Mouse (Mus musculus) common myeloid progenitor, adult 5-6 weeks (primary cell): ENCODE data around the gene Npcd. TPM values are rescaled to one million over a fixed set of nuclear protein-coding genes. Genes with fewer than 3 reads are reported as not detected.
A peak's percentile ranks its signal among the peaks of the same experiment; 100 is the strongest.

Experiments
- ATAC-seq: replicated peaks from 2 replicates; pipeline ENCODE4 v1.8.0; 2016; ENCODE audit warnings: low read depth, mild to moderate bottlenecking, moderate TSS enrichment, inconsistent platforms; ENCODE audit not compliant: poor library complexity, severe bottlenecking
- total RNA-seq: library from RNA; stranded (forward); fragments of 200-1000, 187-1606 nt; gene quantifications from 2 replicates; pipeline ENCODE4 v1.2.3, GENCODE M21; 2017

Npcd gene
- total RNA-seq, 1 experiment from 2014 or later = not detected

DNA sequence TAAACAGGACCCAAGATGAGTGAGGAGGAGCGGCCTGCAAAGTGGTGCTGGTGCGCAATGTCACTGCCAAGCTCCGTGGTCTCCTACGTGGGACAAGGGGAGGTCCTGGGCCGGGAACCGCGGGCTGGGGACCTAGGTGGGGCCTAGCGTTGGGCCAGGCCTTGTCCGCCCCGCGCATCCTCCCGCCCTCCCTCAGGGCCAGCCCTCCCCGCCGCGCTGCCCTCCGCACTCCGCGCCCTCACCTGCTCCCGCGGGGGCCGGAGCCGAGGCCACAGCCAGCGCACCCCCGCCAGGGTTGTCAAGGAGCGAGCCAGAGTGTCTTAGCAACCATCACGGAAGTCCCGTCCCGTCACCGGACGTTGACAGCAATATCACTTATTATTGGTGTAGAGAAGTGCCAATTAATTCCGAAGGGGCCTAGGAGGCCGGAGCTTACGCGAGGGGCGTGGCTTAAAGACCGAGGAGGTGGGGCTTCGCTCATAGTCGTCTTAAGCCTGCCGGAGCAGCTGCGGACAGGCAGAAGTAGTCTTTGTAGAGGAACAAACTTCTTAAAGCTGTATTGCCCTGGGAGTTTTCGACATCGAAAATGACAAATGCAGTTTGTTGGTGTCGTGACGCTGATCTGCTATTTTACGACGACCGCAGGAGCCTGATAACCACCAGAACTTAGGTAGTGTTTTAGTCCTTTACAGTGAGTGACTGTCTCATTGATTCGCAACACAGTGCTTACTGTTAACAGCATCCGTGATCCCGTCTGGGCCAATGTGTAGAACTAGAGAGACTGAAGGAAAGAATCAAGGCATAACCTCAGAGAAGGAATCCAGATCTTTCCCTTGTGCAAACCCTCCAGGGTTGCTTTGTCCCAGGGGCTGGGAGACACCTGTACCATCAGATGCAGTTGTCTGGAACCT lies 59.7 kb downstream of the Npcd start:
- peak; percentile 97 for ATAC-seq

DNA sequence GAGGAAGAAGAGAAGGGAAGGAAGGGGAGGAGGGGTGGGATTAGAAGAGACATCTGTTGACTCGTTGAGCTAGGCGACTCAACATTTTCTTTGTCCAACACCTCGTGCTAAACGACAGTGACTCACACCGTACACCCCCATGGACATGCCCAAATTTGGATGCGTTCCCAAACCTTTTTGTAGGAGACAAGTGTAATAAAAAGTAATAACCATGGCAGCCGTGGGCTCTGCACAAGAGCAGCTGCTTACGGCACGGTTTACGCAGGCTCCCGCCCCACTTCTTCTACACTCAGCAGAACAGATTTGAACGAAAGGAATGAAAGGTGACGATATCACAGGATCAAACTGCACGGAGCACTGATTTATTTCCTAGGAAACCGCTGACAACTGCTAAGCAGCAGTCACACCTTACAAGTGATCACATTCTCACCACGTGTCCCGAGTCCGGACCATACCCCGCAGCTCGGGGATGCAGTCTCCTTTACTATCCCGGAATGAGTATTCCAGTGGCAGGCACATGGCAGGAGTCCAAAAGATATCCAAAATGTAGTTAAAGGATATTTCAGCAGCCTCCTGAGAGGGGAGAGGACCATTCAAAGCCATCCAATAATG lies 63.3 kb downstream of the Npcd start:
- no peak for ATAC-seq

DNA sequence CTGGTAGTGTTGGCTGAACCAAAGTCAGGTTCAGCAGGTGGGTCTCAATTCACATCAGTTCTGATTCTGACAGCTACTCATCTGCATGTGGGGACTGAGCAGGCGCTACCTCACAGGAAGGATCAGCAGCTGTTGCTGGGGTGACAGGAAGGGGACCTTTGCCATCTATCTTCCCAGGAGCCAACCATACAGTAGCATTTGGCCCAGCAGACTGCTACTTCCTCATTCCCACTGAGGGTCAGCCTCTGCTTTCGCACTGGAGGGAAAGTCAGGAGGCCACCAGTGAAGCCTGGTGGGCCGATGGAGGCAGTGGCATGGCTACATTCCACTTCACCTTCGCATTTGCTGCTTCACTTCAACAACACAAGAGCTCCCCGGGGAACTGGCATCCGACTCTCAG lies 65.7 kb downstream of the Npcd start:
- ATAC-seq = peak; percentile 91

DNA sequence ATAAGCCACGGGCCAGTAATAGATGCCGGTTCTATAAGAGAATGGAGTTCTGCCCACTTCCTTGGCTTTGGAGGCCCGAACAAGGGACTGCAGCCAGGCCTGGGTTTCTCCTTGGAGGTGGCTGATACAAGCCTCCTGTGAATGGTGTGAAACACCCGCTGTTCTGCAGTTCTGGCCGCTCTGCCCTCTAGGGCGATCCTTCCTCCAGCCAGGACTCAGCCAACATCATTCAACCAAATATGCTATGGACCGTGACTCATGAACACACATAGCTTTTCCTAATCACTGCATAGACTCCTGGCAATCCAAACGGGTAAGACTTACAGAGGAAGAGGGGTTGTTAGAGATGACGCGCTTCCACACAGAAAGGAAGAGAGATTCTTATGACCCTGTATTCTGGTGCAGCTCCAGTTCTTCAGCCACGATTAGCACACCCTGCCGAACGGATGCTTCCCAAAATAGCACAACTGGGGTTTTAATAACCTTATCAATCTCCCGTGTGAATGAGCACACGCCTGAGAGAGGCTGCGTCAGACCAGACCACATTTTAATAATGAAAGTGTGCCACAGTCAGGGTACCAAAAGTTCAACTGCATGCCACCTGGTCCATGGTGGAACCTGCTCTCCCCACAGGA lies 66.6 kb downstream of the Npcd start:
- no peak for ATAC-seq

DNA sequence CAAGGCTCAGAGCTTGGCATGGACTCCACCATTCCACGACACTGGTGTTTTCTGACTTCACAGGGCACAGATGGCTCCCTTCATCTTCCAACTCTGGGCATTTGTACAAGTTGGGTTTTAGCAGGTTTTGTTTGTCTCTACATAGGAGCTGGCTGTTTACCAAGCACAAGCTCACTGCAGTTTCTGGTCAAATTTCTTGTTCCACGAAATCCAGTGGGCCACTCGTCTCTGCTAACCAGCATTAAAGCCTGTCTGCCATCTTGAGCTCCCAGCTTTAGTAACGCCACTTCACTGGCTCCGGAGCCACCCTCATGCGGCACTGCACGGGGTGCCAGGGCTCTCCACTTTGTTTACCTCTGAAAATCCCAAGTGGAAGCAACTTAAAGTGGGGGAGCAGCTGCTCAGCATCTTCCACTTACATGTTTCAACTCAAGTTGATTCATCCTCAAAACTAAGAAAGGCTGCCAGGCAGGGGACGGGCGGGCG lies 67.4 kb downstream of the Npcd start:
- no peak for ATAC-seq

DNA sequence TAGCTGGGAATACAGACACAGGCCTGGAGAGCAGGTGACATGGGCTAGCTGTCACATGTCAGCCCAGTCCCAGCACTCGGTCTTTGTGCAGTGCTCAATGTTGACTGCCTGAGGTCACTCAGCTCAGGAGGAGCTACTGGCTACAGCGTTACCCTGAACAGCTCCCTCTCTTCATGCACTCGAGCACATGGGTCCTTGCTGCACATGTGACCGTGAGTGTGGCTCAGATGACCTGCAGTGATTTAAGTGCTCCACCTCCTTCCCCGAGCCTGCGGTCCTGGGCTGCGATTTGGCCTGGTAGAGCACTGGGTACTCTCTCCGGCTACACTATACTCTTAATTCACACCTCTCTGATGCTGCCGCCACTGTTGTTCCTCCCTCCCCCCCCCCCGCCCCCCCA lies 67.9 kb downstream of the Npcd start:
- ATAC-seq = no peak

DNA sequence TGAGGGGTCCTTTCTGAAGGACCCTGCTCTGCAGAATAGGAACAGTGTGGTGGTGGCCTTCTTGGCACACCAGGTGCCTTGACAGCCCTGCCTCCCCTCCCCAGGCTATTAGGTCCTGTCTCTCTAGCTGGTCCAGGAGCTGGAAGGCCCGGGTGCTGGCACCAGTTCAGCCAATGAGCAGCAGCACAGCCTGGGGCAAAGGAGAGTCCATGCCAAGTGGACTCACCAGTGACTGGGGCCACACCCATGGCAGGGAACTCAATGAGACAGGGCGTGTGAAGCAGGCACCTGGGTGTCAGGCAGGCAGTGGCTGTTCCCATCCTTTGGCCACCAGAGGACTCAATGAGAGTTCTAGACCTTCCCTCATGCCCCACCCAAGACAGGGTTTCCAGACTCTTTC lies 68.7 kb downstream of the Npcd start:
- ATAC-seq = no peak

DNA sequence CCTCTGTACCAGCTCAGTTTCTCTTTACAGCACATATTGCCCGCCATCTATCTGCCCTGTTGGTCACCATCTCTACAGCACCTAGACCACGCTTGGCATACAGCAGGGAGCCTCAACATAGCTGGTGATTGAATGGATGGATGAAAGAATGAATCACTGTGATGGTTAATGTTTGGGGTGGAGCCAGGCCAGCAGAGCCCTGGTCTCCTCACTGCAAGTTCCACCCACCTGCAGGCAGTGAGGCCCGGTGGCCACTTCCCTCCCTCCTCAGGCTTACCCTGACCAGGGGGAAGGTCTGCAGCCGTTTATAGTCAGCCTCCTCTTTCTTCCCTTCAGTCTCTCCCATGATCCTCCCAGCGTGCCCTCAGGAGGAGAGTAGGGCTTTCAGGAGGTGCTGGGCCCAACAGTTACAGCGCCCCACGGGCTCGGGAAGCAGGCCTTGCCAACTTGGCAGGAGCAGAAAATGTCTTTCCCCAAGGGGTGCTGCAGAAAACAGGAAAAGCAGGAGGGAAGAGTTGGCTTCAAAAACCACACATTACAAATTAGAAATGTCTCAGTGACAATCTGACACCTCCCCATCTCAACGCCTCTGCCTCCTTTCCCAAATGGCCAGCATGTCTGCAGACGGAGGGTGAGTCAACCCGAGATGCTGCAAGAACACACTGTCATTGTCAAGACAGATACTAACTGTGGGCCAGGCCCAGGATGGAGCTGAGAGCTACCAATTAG lies 69.3 kb downstream of the Npcd start:
- no peak for ATAC-seq

DNA sequence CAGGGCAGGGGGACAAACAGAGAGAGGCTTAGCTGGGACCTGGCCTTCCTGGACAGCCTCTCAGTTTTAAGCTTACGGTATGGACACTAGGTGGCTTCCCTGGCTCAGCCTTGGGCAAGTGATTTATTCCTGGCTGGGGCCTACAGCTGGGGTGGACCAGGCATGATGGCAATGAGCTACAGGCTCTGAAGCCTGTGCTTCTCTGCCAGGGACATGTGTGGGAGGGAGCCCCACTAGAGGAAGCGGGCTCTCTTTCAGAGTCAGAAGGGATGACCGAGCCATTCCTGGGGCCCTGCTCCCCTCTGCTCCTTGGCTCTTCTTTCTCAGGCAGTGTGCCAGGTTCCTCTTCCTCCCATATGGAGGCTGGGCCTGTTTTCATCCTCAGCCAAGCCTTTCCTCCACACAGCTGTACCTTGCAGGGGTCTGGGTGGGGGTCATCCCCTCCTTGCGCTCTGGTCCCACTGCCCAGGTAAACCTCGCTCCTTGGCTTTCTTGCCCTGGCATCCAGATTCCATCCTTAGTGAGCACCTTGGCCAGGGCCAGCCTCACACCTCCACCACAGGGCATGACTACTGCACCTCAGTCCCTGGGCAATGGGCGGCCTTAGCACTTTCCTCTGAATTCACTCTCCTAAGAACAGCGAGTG lies 70.3 kb downstream of the Npcd start:
- ATAC-seq = no peak

DNA sequence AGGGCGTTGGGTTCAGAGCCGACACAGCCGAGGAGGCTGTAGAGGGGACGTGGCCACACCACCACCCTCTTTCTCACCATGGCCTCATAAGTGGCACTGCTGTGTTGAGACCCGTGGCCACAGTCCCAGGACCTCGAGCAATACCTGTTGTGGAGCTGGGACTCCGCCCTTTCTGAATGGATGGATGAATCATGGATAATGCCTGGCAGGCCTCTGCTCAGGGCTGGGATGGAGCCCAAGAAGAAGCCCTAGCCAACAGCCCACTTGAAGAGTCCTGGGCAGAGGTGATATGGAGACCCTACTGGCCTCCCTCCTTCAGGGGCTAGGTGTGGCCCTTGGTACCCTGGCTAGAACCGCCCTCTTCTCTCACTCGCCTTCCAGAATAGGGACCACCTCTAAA lies 71.0 kb downstream of the Npcd start:
- ATAC-seq = no peak

DNA sequence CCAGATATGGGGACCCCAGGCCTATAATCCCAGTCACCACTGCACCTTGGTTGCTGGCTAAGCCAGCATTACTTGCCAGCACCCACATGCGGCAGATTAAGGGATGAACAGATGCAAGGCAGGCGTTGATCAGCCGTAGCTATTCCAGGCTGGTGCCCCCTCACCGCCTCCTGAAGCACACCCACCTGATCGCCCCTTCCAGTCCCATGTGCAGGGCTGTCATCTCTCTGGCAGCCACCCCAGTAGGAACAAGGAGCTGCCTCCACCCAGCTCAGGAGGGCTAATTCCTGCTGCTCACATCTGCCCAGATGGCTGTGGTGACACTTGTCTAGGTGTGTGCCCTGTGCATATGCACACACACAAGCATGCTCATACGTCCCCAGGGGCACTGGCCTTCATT lies 73.1 kb downstream of the Npcd start:
- no peak for ATAC-seq

DNA sequence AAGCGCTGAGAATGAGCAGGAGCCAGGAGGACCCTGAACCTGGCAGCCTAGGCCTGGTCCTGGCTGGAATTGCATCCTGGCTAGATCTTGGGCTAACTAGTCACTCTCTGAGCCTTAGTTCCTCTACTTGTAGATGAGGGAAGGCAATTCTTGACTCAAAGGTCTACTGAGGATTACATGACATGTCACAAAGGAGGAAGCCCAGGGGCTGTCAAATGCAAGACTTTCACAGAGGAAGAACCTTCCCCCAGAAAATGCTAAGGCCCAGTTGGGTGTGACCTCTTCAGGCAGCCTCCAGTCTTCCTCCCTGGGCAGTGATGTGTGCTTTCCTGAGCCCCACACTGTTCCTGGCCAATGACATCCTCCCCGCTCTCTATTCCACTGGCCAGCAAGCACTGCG lies 76.9 kb downstream of the Npcd start:
- no peak for ATAC-seq

DNA sequence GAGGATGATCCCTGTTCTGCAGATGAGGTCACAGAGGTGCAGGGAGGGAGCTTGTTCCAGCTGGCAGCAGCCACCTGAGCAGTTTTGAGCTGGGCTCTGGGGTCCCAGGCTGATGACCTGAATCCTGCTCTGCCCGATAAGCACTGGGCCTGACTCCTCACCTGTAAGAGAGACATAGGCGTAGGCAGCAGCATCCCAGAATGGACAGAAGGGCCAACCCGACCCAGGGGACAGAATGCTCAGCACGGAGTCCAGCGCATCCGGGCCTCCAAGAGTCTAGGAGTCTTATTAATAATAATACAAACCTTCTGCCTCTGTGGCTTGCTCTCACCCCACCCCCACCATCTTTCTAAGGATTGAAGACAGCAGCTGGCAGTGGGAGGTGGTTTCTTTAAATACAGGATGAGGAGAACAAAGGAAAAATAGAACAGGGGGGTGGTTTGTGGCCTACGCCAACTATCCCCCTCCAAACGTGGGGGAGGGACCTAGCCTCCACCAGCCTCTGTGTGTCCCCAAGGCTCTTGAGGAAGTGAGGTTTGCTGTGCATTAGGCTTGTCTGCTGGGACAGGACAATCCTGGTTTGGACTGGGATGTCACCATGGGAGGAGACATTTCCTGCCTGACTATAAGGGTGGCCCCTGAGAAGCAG lies 77.9 kb downstream of the Npcd start:
- ATAC-seq = no peak

DNA sequence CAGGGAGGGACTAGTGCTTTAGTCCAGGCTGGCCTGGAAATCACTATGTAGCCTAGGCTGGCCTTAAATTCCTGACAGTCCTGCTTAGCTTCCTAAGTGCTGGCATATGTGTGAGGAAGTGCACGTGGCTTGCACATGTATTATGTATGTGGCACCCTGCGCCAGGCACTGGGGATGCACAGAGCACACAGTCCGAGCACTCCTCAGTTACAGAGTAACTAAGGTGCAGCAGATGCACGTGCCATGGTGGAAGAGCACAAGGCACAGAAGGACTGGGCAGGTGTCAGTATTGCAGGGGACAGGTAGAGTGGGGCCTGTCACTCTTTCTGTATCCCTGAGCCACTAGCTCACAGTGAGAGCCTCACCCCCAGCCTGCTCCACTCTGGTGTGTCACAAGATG lies 78.9 kb downstream of the Npcd start:
- ATAC-seq = no peak

DNA sequence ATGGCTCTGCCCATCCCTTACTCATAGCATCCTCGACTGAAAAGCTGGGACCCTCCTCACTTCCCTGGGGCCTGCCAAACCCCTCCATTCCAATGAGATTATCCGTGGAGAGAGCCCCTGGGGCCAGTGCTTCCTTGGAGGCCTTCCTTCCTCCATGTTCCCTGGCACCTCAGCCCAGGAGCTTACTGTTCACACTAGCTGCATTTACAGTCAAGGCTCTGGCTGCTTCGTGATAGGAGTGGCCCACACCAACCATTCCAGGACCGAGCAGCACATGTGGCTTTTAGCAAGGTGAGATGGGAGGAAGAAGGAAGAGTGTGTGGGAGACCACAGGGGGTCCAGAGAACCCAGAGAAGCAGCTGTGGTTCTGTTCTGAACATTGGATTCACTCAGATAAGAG lies 80.2 kb downstream of the Npcd start:
- no peak for ATAC-seq

DNA sequence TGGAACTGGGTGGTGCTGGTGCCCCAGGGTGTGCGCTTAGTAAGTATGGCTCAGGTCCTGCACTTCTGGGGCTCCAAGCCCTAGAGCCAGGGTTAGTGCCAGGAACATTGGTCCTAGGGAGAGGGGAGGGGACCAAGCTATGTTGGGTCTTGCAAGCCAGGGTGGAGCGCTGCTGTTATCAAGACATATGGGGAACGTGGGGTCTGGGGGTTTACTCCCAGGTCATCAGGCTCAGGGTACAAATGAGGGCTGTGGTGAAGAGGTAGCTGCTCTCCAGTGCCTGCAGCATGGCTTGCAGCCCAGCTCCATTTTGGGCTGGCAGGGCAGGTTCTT lies 80.7 kb downstream of the Npcd start:
- no peak; the same call in 1 of the 2 replicates for ATAC-seq

DNA sequence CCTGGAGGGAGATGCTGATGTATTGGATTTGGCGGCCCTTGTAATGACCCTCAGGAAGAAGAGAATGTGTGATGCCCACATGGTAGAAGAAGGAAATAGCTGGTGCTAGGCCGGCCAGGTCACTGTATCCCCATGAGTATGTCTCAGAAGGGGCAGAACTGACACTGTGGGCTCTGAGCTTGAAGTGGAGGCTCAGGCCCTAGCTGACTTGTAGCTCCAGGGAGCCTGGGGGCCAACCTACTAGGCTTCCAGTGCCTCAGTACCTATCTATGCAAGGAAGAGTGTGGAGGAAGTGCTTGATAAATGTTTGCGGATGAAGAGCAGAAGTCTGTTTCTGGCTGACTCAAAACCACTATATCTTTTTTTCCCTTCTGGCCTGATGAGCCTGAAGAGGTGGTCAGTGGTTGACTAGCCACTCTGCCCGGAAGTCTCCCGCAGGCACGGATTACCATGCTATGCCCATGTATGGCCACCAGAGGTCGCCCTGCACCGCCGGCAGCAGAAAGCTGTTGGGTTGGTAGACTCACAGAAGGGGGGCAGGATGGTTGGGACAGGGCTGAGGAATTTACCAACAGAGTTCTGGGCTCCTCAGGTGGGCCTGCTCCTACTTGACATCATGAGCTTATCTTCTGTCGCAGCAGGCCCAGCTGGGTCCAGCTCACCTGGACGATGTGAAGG lies 81.2 kb downstream of the Npcd start:
- peak; percentile 73 for ATAC-seq

DNA sequence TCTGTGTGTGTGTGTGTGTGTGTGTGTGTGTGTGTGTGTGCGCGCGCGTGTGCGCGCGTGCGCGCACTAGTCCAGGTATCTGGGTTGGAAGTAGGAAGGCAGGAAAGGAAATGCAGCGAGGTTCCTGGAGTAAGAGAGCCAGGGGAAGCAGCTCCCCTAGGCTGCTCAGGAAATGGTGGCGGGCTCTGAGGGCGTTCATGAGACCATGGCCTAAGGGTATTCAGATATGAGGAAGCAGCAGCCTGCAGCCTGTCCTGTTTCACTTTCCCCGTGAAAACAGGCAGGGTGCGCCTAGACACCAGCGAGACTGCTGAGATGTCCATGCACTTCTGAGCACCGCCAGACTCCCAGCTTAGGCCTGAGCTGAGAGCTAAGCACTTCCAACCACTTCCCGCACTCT lies 82.3 kb downstream of the Npcd start:
- peak; percentile 59 for ATAC-seq

DNA sequence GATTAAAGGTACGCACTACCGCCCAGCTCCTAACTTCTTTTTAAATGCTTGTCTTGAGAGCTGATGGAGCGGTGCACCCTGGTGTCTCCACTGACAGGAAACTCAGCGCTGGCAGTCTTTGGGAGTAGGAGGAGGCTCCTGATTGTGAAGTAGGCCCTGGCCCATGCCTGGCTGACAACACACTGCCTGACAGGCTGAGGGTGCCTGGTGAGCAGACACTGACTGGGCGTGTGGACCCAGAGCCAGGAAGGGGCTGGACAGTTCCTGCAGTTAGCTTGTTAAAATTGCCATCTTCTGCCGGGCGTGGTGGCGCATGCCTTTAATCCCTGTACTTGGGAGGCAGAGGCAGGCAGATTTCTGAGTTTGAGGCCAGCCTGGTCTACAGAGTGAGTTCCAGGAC lies 83.8 kb downstream of the Npcd start:
- no peak for ATAC-seq
